Mouse (Mus musculus) heart, embryonic 16.5 days (tissue): ENCODE data around the gene Agt. TPM values are rescaled to one million over a fixed set of nuclear protein-coding genes. Genes with fewer than 3 reads are reported as not detected.

Experiments
- ATAC-seq: fragments of 200-750 bp; cut with Nextera tagmentation; replicated peaks from 2 replicates; pipeline ENCODE4 v1.8.0; 2017; ENCODE audit warnings: moderate number of reproducible peaks; ENCODE audit not compliant: insufficient read depth, low FRiP score; ENCODE audit errors: extremely low read depth
- H3K27ac ChIP-seq: fragments of 300-500 bp; sonication (generic); 2 replicates; pipeline ENCODE4 v1.5.1; 2014; ENCODE audit warnings: mild to moderate bottlenecking, low read length, control low read depth, moderate library complexity
- H3K27me3 ChIP-seq: fragments of 300-500 bp; sonication (generic); 2 replicates; pipeline ENCODE4 v1.6.1; 2014; ENCODE audit warnings: low read length, mixed read lengths; ENCODE audit not compliant: control insufficient read depth, insufficient read depth
- H3K36me3 ChIP-seq: fragments of 300-500 bp; sonication (generic); 2 replicates; pipeline ENCODE4 v1.6.1; 2014; ENCODE audit not compliant: control insufficient read depth, insufficient read depth
- H3K4me1 ChIP-seq: fragments of 300-500 bp; sonication (generic); 2 replicates; pipeline ENCODE4 v1.6.1; 2014; ENCODE audit warnings: low read length, mixed read lengths; ENCODE audit not compliant: control insufficient read depth, insufficient read depth
- H3K4me2 ChIP-seq: fragments of 300-500 bp; sonication (generic); 2 replicates; pipeline ENCODE4 v1.6.1; 2014; ENCODE audit warnings: low read depth, mild to moderate bottlenecking, control low read depth, low read length
- H3K4me3 ChIP-seq: fragments of 300-500 bp; sonication (generic); 2 replicates; pipeline ENCODE4 v1.5.1; 2014; ENCODE audit warnings: mild to moderate bottlenecking, control low read depth, low read length
- H3K9ac ChIP-seq: fragments of 300-500 bp; sonication (generic); 2 replicates; pipeline ENCODE4 v1.6.1; 2014; ENCODE audit warnings: low read length, control low read depth
- H3K9me3 ChIP-seq: fragments of 300-500 bp; sonication (generic); replicated peaks from 2 replicates; pipeline ENCODE4 v1.6.1; 2016; ENCODE audit warnings: low read length; ENCODE audit not compliant: control insufficient read depth
- WGBS: fragments of 180-500 bp; shearing (Covaris S2); extraction: QIAGEN DNeasy Blood & Tissue Kit; methylation state at CpG from one replicate; pipeline ENCODE4 v1.1.7; 2014; 5-methylcytosine and 5-hydroxymethylcytosine counted together
- polyA plus RNA-seq: library from polyadenylated mRNA; unstranded; fragments of >200 nt; fragmentation: Nextera tagmentation; extraction: Ambion mirVana; gene quantifications from 2 replicates; pipeline ENCODE4 v1.2.1, GENCODE M21; 2015

Agt gene
- polyA plus RNA-seq, 1 experiment from 2014 or later: 2.1 TPM

GRCm38 (mm10) chr8:124585718-124586425 lies 16.4 kb upstream of the Agt start:
- Histone ChIP-seq H3K9ac (no peak overlapping the region; the same call in 1 of the 2 replicates), H3K27ac (peak overlapping the region; percentile 3), H3K9me3 (no peaks in the 10 kb centered on the region), H3K4me3 (no peak overlapping the region), H3K27me3 (no peaks in the 10 kb centered on the region), H3K4me2 (no peak overlapping the region), H3K4me1 (peaks cover 15% of the 10 kb centered on the region), H3K36me3 (no peaks in the 10 kb centered on the region)
- peak; percentile 83 for ATAC-seq
- 34% methylated on average over 3 of the region's 3 CpGs for WGBS

GRCm38 (mm10) chr8:124576751-124577150 lies 7.2 kb upstream of the Agt start:
- Histone ChIP-seq H3K9me3 (no peaks in the 10 kb centered on the region), H3K4me2 (no peak overlapping the region), H3K4me3 (no peak overlapping the region), H3K9ac (no peak overlapping the region), H3K36me3 (no peaks in the 10 kb centered on the region), H3K27me3 (no peaks in the 10 kb centered on the region), H3K27ac (no peak overlapping the region), H3K4me1 (peaks cover 2% of the 10 kb centered on the region)
- WGBS: 75% methylated on average over 1 of the region's 1 CpGs
- ATAC-seq: no peak

- H3K9ac ChIP-seq: no peak within 1 kb of the TSS
- H3K27ac ChIP-seq: no peak within 1 kb of the TSS
Measured at GRCm38 (mm10) chr8:124575811-124576210, 6.3 kb upstream of the Agt start, which contains the start of gene Capn9. Capn9 (plus strand) TSS chr8:124576111.

GRCm38 (mm10) chr8:124573552-124574340 lies 4.2 kb upstream of the Agt start:
- H3K36me3 ChIP-seq: no peaks in the 10 kb centered on the region
- H3K4me1 ChIP-seq: peaks cover 14% of the 10 kb centered on the region
- ATAC-seq: peak; percentile 63
- H3K4me3 ChIP-seq: no peak overlapping the region
- peak overlapping the region; percentile 27; the same call in 1 of the 2 replicates for H3K4me2 ChIP-seq
- no peaks in the 10 kb centered on the region for H3K27me3 ChIP-seq
- 0 out of 2 replicates have a peak overlapping the region, but pooled peaks have one; percentile 47 for H3K9ac ChIP-seq
- H3K9me3 ChIP-seq: no peaks in the 10 kb centered on the region
- 52% methylated on average over 15 of the region's 15 CpGs for WGBS
- H3K27ac ChIP-seq: peak overlapping the region; percentile 58

More at GRCm38 (mm10) chr8:124575811-124576210, 6.3 kb upstream of the Agt start, which contains the start of gene Capn9:
- Histone ChIP-seq H3K4me3 (no peak within 1 kb of the TSS), H3K27me3 (no peaks in the 10 kb centered on the region), H3K4me1 (peaks cover 6% of the 10 kb centered on the region), H3K36me3 (no peaks in the 10 kb centered on the region), H3K4me2 (no peak within 1 kb of the TSS), H3K9me3 (no peaks in the 10 kb centered on the region)
- 80% methylated on average over 8 of the region's 8 CpGs for WGBS
- ATAC-seq: no peak

- Histone ChIP-seq H3K9ac (no peak overlapping the region), H3K4me1 (peaks cover 14% of the 10 kb centered on the region), H3K4me3 (no peak overlapping the region), H3K27me3 (no peaks in the 10 kb centered on the region), H3K4me2 (no peak overlapping the region), H3K36me3 (no peaks in the 10 kb centered on the region), H3K27ac (no peak overlapping the region), H3K9me3 (no peaks in the 10 kb centered on the region)
- no peak for ATAC-seq
Measured at GRCm38 (mm10) chr8:124572430-124572775, 2.9 kb upstream of the Agt start.

- H3K4me1 ChIP-seq: peaks cover 14% of the 10 kb centered on the region
- H3K9ac ChIP-seq: no peak overlapping the region
- no peaks in the 10 kb centered on the region for H3K36me3 ChIP-seq
- peak; percentile 59 for ATAC-seq
- H3K27me3 ChIP-seq: no peaks in the 10 kb centered on the region
- H3K4me3 ChIP-seq: no peak overlapping the region
- no peak overlapping the region for H3K4me2 ChIP-seq
- 43% methylated on average over 8 of the region's 8 CpGs for WGBS
- peak overlapping the region; percentile 64 for H3K27ac ChIP-seq
- no peaks in the 10 kb centered on the region for H3K9me3 ChIP-seq
Measured at GRCm38 (mm10) chr8:124571732-124572429, 2.4 kb upstream of the Agt start.

- 65% methylated on average over 2 of the region's 2 CpGs for WGBS
Measured at GRCm38 (mm10) chr8:124569100-124569499, 406 bp downstream of the Agt start.

GRCm38 (mm10) chr8:124567584-124567983 lies 1.9 kb downstream of the Agt start:
- WGBS: 69% methylated on average over 3 of the region's 3 CpGs
- ATAC-seq: no peak
- no peaks in the 10 kb centered on the region for H3K36me3 ChIP-seq
- no peaks in the 10 kb centered on the region; the same call in 1 of the 2 replicates for H3K27me3 ChIP-seq
- H3K4me1 ChIP-seq: peaks cover 12% of the 10 kb centered on the region
- no peak overlapping the region for H3K4me2 ChIP-seq
- no peak overlapping the region for H3K4me3 ChIP-seq
- H3K9me3 ChIP-seq: no peaks in the 10 kb centered on the region
- no peak overlapping the region for H3K9ac ChIP-seq
- H3K27ac ChIP-seq: no peak overlapping the region

More at GRCm38 (mm10) chr8:124569100-124569499, 406 bp downstream of the Agt start:
- Histone ChIP-seq H3K4me1 (peaks cover 14% of the 10 kb centered on the region), H3K4me3 (no peak overlapping the region), H3K36me3 (no peaks in the 10 kb centered on the region), H3K27ac (no peak overlapping the region), H3K4me2 (no peak overlapping the region), H3K27me3 (no peaks in the 10 kb centered on the region), H3K9ac (no peak overlapping the region), H3K9me3 (no peaks in the 10 kb centered on the region)
- no peak for ATAC-seq
